Mouse (Mus musculus) kidney, adult 2 months (tissue): Measurements from ENCODE around the gene Gm10945.

Source experiments
- CTCF ChIP-seq: fragments of 200-500 bp; conservative IDR thresholded peaks from 2 replicates; pipeline ENCODE4 v1.5.1; 2011; ENCODE audit warnings: low read depth, mild to moderate bottlenecking, control low read depth, low read length, moderate library complexity, mixed read lengths; ENCODE audit not compliant: insufficient read depth, insufficient read length
- POLR2A ChIP-seq: fragments of 200-500 bp; IDR thresholded peaks from one replicate; pipeline ENCODE4 v1.6.1; 2011; ENCODE audit warnings: low read depth, low read length, control low read depth

GRCm38 (mm10) chr10:6753375-6753774, 8.2 kb downstream of the Gm10945 start:
- TF ChIP-seq CTCF (no peak), POLR2A (no peak)
